Mouse (Mus musculus) CH12.LX (cell line): ENCODE measurements around the gene D630045J12Rik. TPM values are rescaled to one million over a fixed set of nuclear protein-coding genes. Genes with fewer than 3 reads are reported as not detected.

Experiments
- DNase-seq: peaks from one replicate; pipeline ENCODE4 v3.0.0-alpha.2; 2013; ENCODE audit errors: extremely low read depth
- H3K27ac ChIP-seq: 2 replicates; pipeline ENCODE4 v1.5.1; 2012; ENCODE audit warnings: low read depth, mild to moderate bottlenecking, control low read depth, moderate library complexity; ENCODE audit not compliant: insufficient read depth
- H3K27me3 ChIP-seq: replicated peaks from 2 replicates; pipeline ENCODE3; 2012; ENCODE audit warnings: inconsistent platforms
- H3K36me3 ChIP-seq, 2 experiments: replicated peaks in 1 of 2; 2 replicates each; pipeline versions ENCODE3 to v1.6.1; 2012; ENCODE audit warnings: inconsistent platforms in 1 of 2, low read length in 1 of 2, mild to moderate bottlenecking in 1 of 2, mixed read lengths in 1 of 2, moderate library complexity in 1 of 2; ENCODE audit not compliant: control insufficient read depth in 1 of 2, insufficient read depth in 1 of 2
- H3K4me1 ChIP-seq, 2 experiments: 2 replicates each; pipeline ENCODE4 v1.6.1; 2012; ENCODE audit warnings: inconsistent platforms in 1 of 2, moderate library complexity in 1 of 2; ENCODE audit not compliant: insufficient read depth in 2 of 2, control insufficient read depth in 1 of 2
- H3K4me2 ChIP-seq: 2 replicates; pipeline ENCODE4 v1.6.1; 2012; ENCODE audit warnings: low read depth, mild to moderate bottlenecking, control low read depth; ENCODE audit not compliant: poor library complexity, insufficient read depth, severe bottlenecking
- H3K4me3 ChIP-seq, 3 experiments: fragments of 150-350 bp in 1 of 3; sonication (generic) in 1 of 3; replicated peaks in 1 of 3; 2 replicates each; pipeline versions ENCODE3 to v1.5.1; 2011 to 2012; ENCODE audit warnings: low read depth in 2 of 3, low read length in 2 of 3, mild to moderate bottlenecking in 2 of 3, moderate library complexity in 2 of 3, control low read depth in 1 of 3, improper control_type of control experiment in 1 of 3, inconsistent platforms in 1 of 3, mixed read lengths in 1 of 3; ENCODE audit not compliant: poor library complexity in 1 of 3
- H3K79me2 ChIP-seq: replicated peaks from 2 replicates; pipeline ENCODE4 v1.6.1; 2012; ENCODE audit warnings: mild to moderate bottlenecking, moderate library complexity; ENCODE audit not compliant: control insufficient read depth, poor library complexity, insufficient read depth, severe bottlenecking; ENCODE audit errors: extremely low read depth
- H3K9ac ChIP-seq: 2 replicates; pipeline ENCODE4 v1.6.1; 2012; ENCODE audit warnings: low read depth, mild to moderate bottlenecking, control low read depth, moderate library complexity; ENCODE audit not compliant: insufficient read depth
- H3K9me3 ChIP-seq: replicated peaks from 2 replicates; pipeline ENCODE3; 2012; ENCODE audit warnings: low read length, inconsistent platforms, mixed read lengths
- CHD1 ChIP-seq: IDR thresholded peaks from 2 replicates; pipeline ENCODE4 v1.6.1; 2012; ENCODE audit warnings: low read depth, low read length, improper control_type of control experiment, inconsistent platforms
- CHD2 ChIP-seq: IDR thresholded peaks from 2 replicates; pipeline ENCODE4 v1.6.1; 2011; ENCODE audit warnings: low read length, improper control_type of control experiment
- CTCF ChIP-seq, 2 experiments: IDR thresholded peaks in 1 of 2; conservative IDR thresholded peaks in 1 of 2; 2 replicates each; pipeline ENCODE4 v1.5.1; 2011 to 2012; ENCODE audit warnings: low read depth in 2 of 2, low read length in 2 of 2, improper control_type of control experiment in 1 of 2, inconsistent platforms in 1 of 2, mild to moderate bottlenecking in 1 of 2, moderate library complexity in 1 of 2
- E2F4 ChIP-seq: IDR thresholded peaks from 2 replicates; pipeline ENCODE4 v1.6.1; 2011; ENCODE audit warnings: low read depth, low read length, improper control_type of control experiment; ENCODE audit not compliant: insufficient replicate concordance
- GABPA ChIP-seq: IDR thresholded peaks from 2 replicates; pipeline ENCODE4 v1.6.1; 2012; ENCODE audit warnings: low read depth, low read length, improper control_type of control experiment, inconsistent platforms; ENCODE audit not compliant: insufficient replicate concordance
- HCFC1 ChIP-seq: IDR thresholded peaks from 2 replicates; pipeline ENCODE4 v1.6.1; 2012; ENCODE audit warnings: low read depth, mild to moderate bottlenecking, inconsistent platforms, low read length, improper control_type of control experiment
- IRF4 ChIP-seq: IDR thresholded peaks from 2 replicates; pipeline ENCODE4 v1.6.1; 2014; ENCODE audit warnings: low read depth, mild to moderate bottlenecking, inconsistent platforms, low read length, improper control_type of control experiment
- JUN ChIP-seq: IDR thresholded peaks from 2 replicates; pipeline ENCODE4 v1.6.1; 2011; ENCODE audit warnings: low read depth, mild to moderate bottlenecking, low read length, improper control_type of control experiment, moderate library complexity; ENCODE audit not compliant: insufficient read depth
- KAT2A ChIP-seq: IDR thresholded peaks from 2 replicates; pipeline ENCODE4 v1.6.1; 2012; ENCODE audit warnings: low read length, improper control_type of control experiment, inconsistent platforms; ENCODE audit not compliant: insufficient replicate concordance
- MAFK ChIP-seq: IDR thresholded peaks from 2 replicates; pipeline ENCODE4 v1.6.1; 2011; ENCODE audit warnings: low read length, improper control_type of control experiment; ENCODE audit not compliant: insufficient replicate concordance
- MAX ChIP-seq: IDR thresholded peaks from 2 replicates; pipeline ENCODE4 v1.6.1; 2011; ENCODE audit warnings: low read length, improper control_type of control experiment
- MXI1 ChIP-seq: IDR thresholded peaks from 2 replicates; pipeline ENCODE4 v1.6.1; 2011; ENCODE audit warnings: mild to moderate bottlenecking, low read depth, low read length, improper control_type of control experiment
- MYC ChIP-seq: IDR thresholded peaks from 2 replicates; pipeline ENCODE4 v1.6.1; 2011; ENCODE audit warnings: low read depth, mild to moderate bottlenecking, improper control_type of control experiment, low read length
- NELFE ChIP-seq: IDR thresholded peaks from 2 replicates; pipeline ENCODE4 v1.6.1; 2011; ENCODE audit warnings: low read depth, low read length, improper control_type of control experiment
- NRF1 ChIP-seq: IDR thresholded peaks from 2 replicates; pipeline ENCODE4 v1.6.1; 2014; ENCODE audit warnings: low read depth, mild to moderate bottlenecking, inconsistent platforms, low read length, improper control_type of control experiment, moderate library complexity
- POLR2A ChIP-seq: IDR thresholded peaks from 2 replicates; pipeline ENCODE4 v1.6.1; 2011; ENCODE audit warnings: low read depth, mild to moderate bottlenecking, improper control_type of control experiment, low read length
- RAD21 ChIP-seq: IDR thresholded peaks from 2 replicates; pipeline ENCODE4 v1.6.1; 2011; ENCODE audit warnings: low read depth, mild to moderate bottlenecking, low read length, improper control_type of control experiment, moderate library complexity
- SIN3A ChIP-seq: IDR thresholded peaks from 2 replicates; pipeline ENCODE4 v1.6.1; 2012; ENCODE audit warnings: low read length, improper control_type of control experiment, inconsistent platforms
- SMC3 ChIP-seq: IDR thresholded peaks from 2 replicates; pipeline ENCODE4 v1.6.1; 2011; ENCODE audit warnings: low read depth, low read length, improper control_type of control experiment
- TCF12 ChIP-seq: IDR thresholded peaks from 2 replicates; pipeline ENCODE4 v1.6.1; 2014; ENCODE audit warnings: low read depth, mild to moderate bottlenecking, inconsistent platforms, low read length, improper control_type of control experiment
- UBTF ChIP-seq: IDR thresholded peaks from 2 replicates; pipeline ENCODE4 v1.6.1; 2012; ENCODE audit warnings: low read depth, mild to moderate bottlenecking, inconsistent platforms, low read length, improper control_type of control experiment, moderate library complexity
- USF1 ChIP-seq: IDR thresholded peaks from 2 replicates; pipeline ENCODE4 v1.6.1; 2014; ENCODE audit warnings: low read depth, mild to moderate bottlenecking, inconsistent platforms, low read length, improper control_type of control experiment
- USF2 ChIP-seq: conservative IDR thresholded peaks from 2 replicates; pipeline ENCODE4 v1.6.1; 2011; ENCODE audit warnings: low read depth, low read length, improper control_type of control experiment
- ZC3H11A ChIP-seq: IDR thresholded peaks from 2 replicates; pipeline ENCODE4 v1.6.1; 2012; ENCODE audit warnings: low read depth, mild to moderate bottlenecking, inconsistent platforms, low read length, improper control_type of control experiment
- ZMIZ1 ChIP-seq: IDR thresholded peaks from 2 replicates; pipeline ENCODE4 v1.6.1; 2012; ENCODE audit warnings: low read depth, mild to moderate bottlenecking, inconsistent platforms, low read length, improper control_type of control experiment
- ZNF384 ChIP-seq: IDR thresholded peaks from 2 replicates; pipeline ENCODE4 v1.6.1; 2012; ENCODE audit warnings: low read depth, low read length, improper control_type of control experiment, inconsistent platforms
- dilution Hi-C: fragments of 300-500 bp; cut with MboI; formaldehyde crosslinking; loops from 2 replicates; pipeline ENCODE4 v1.14.3; 2020; ENCODE audit warnings: low sequenced_read_pairs; ENCODE audit not compliant: extremely low pct_unique_long_range_greater_than_20kb, extremely low pct_ligation_motif_present
- in situ Hi-C: fragments of 300-500 bp; cut with MboI; formaldehyde crosslinking; loops from 3 replicates; pipeline ENCODE4 v1.14.3; 2019; ENCODE audit warnings: low sequenced_read_pairs, low pct_ligation_motif_present, low pct_unique_long_range_greater_than_20kb, mixed read lengths
- polyA plus RNA-seq: library from polyadenylated mRNA; unstranded; fragments of >175 nt; gene quantifications from 2 replicates; pipeline ENCODE4 v1.2.1, GENCODE M21; 2012; ENCODE audit warnings: low read depth; ENCODE audit not compliant: insufficient read length
- total RNA-seq, 2 experiments: library from RNA; depleted of rRNA; stranded (reverse); fragments of 300-350 nt in 1 of 2; fragments of >200 nt in 1 of 2; gene quantifications; 2 replicates each; pipeline ENCODE4 v1.2.3; 2012 to 2014

D630045J12Rik gene
- total and polyA plus RNA-seq, 3 experiments, result 0.48 to 4.9 (median 1.7) TPM

DNA sequence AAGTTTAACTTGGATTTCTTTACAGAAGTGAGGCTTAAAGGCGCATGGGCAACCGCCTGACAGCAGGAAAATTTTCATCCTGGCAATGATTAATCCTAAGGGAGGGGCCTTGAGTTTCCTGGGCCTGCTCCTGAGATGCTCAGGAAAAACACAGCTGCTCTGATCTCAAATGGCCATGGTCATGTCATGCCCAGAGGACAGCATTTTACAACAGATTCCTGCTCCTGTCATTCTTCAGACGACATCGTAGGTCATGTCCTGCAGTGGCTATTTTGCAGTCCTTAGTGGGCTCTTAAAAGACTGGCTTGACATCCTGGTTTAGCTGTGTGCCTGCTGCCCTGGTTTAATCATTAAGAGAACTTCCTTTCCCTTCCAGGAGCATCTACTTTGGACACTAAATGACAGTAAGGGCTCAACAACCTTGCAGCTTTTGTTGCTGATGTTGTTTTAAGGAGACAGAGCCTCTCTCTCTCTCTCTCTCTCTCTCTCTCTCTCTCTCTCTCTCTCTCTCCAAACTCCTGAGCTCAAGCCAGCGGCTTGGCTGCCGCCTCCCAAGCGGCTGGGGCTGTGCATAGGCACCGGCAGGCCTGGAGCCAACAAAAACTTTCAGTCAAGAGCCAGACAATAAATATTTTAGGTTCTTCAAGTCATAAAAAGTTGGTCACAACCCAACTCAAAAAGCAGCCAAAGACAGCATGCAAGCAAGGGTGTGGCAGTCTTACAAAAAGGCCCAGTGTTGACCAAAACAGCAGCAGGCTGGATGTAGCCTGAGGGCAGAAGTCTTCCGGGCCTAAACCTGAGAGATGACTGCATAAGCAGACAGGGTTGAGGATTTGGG, 109.4 kb downstream of the D630045J12Rik start:
- TF ChIP-seq HCFC1 (no peak), TCF12 (no peak), MAX (no peak), MYC (no peak), CHD1 (no peak), MXI1 (no peak), E2F4 (no peak), CTCF (conservative IDR thresholded peaks at IDR 0.05 in 1 of 2, IDR thresholded peaks at IDR 0.05 in 1 of 2; ENCODE audit: low read depth in 2 of 2, low read length in 2 of 2) (no peak), MAFK (no peak), NRF1 (no peak), ZC3H11A (no peak), RAD21 (no peak), ZNF384 (no peak), UBTF (no peak), JUN (no peak), SMC3 (no peak), USF2 (no peak), POLR2A (no peak)
- dilution Hi-C loops (no loop called here), in situ Hi-C loops (no loop called here)

DNA sequence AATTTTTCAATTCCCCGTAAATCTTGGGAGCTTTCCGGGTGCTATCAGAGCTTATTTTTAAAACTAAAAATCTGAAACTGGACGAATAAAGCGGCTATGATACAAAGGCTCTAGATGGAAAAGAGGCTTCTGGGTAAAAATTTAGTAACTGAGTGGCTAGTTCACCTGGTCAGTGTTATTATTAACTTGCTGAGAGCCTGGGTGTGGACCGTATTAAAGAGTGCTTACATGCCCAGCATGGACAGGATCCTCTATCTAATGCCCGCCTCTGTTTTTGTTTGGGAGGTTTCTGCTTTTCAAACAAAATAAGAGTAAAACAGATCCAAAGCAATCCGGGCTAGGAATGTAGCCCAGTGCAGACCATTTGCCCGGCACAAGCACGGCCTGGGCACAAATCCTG, 113.4 kb downstream of the D630045J12Rik start:
- H3K27me3 ChIP-seq, result no peaks in the 10 kb centered on the region
- no peak overlapping the region for H3K4me2 ChIP-seq
- in situ Hi-C loops (no loop called here), dilution Hi-C loops (no loop called here)
- no peak overlapping the region for H3K4me3 ChIP-seq
- no peak overlapping the region for H3K27ac ChIP-seq
- TF ChIP-seq UBTF (no peak), NELFE (no peak), CHD1 (no peak), USF1 (no peak), SIN3A (no peak), POLR2A (no peak), IRF4 (no peak), KAT2A (no peak), HCFC1 (no peak), MAX (no peak), RAD21 (no peak), CHD2 (no peak), MXI1 (no peak), GABPA (no peak), ZMIZ1 (no peak)
- no peaks in the 10 kb centered on the region for H3K9me3 ChIP-seq
- DNase-seq, result no peak
- no peaks in the 10 kb centered on the region for H3K79me2 ChIP-seq
- H3K9ac ChIP-seq, result no peak overlapping the region
- H3K36me3 ChIP-seq, result peaks cover 0 to 28% of the 10 kb centered on the region in 2 experiments
- no peaks in the 10 kb centered on the region for H3K4me1 ChIP-seq

More for the DNA sequence above, 109.4 kb downstream of the D630045J12Rik start:
- Histone ChIP-seq H3K36me3 (peaks cover 0 to 52% of the 10 kb centered on the region in 2 experiments), H3K4me1 (no peaks in the 10 kb centered on the region), H3K27ac (no peak overlapping the region), H3K27me3 (no peaks in the 10 kb centered on the region), H3K9me3 (no peaks in the 10 kb centered on the region), H3K9ac (no peak overlapping the region), H3K4me3 (no peak overlapping the region), H3K4me2 (no peak overlapping the region), H3K79me2 (no peaks in the 10 kb centered on the region)
- DNase-seq, result no peak
